Mouse (Mus musculus) bone marrow, adult 2 months (tissue): ENCODE results near the gene Irak3.

ENCODE experiments used
- CTCF ChIP-seq: fragments of 200-500 bp; IDR thresholded peaks from 2 replicates; pipeline ENCODE4 v1.5.1; 2011; ENCODE audit warnings: low read length, control low read depth; ENCODE audit not compliant: control insufficient read depth, insufficient read depth
- POLR2A ChIP-seq: fragments of 200-500 bp; IDR thresholded peaks from 2 replicates; pipeline ENCODE4 v1.6.1; 2011; ENCODE audit warnings: low read depth, mild to moderate bottlenecking, control low read depth, low read length, borderline replicate concordance; ENCODE audit not compliant: control insufficient read depth

GRCm38 (mm10) chr10:120182887-120183286, 19.0 kb downstream of the Irak3 start:
- no peak for TF ChIP-seq POLR2A
- TF ChIP-seq CTCF = no peak
